Mouse (Mus musculus): ENCODE results near the gene Cdt1. TPM values are rescaled to one million over a fixed set of nuclear protein-coding genes. Genes with fewer than 3 reads are reported as not detected.

Cdt1 gene
- polyA plus RNA-seq, 1 experiment from 2014 or later, result 41.1 TPM

DNA sequence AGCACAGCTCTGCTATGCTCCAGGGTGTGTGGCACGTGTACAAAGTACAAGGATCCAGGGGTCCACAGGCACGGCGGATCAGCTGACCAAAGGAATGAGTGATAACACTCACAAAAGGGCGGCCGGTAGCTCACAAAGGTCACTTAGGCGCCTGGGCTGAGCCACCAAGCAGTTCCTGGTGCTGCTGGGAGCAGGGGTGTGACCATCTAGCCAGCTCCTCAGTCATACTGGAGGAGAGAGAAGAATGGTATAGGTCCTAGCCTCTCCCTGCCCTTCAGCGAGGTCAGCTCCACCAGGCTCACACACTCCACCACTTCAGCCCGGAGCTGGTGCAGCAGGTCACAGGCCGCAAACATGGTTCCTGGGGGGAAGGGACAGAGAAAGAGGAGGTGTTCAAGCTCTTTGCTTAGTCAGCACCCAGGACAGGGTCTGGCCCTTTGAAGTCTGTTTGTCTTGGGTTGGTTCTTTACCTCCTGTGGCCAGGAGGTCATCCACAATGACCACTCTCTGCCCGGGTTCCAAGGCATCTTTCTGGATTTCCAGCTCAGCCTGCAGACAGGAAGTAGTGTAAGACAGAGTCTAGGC, 6.9 kb downstream of the Cdt1 start:
- Histone ChIP-seq H3K36me3 (ENCODE audit: control insufficient read depth, insufficient read depth) (peaks cover 30% of the 10 kb centered on the region), H3K4me2 (ENCODE audit: low read depth, low read length) (peak overlapping the region; percentile 77), H3K4me3 (ENCODE audit: low read depth, low read length) (peak overlapping the region; percentile 68), H3K27me3 (ENCODE audit: control insufficient read depth, insufficient read depth, low read depth, low read length) (no peaks in the 10 kb centered on the region), H3K9me3 (replicated peaks; ENCODE audit: control insufficient read depth, low read length) (no peaks in the 10 kb centered on the region), H3K4me1 (ENCODE audit: control insufficient read depth, low read depth, low read length) (peaks cover 57% of the 10 kb centered on the region), H3K27ac (ENCODE audit: low read length) (peak overlapping the region; percentile 76), H3K9ac (ENCODE audit: low read depth, low read length) (peak overlapping the region; percentile 70; the same call in 1 of the 2 replicates)
- 33% methylated on average over 10 of the region's 10 CpGs for WGBS (ENCODE audit: insufficient replicate concordance)
- peak; percentile 61 for ATAC-seq (ENCODE audit: low read depth)

DNA sequence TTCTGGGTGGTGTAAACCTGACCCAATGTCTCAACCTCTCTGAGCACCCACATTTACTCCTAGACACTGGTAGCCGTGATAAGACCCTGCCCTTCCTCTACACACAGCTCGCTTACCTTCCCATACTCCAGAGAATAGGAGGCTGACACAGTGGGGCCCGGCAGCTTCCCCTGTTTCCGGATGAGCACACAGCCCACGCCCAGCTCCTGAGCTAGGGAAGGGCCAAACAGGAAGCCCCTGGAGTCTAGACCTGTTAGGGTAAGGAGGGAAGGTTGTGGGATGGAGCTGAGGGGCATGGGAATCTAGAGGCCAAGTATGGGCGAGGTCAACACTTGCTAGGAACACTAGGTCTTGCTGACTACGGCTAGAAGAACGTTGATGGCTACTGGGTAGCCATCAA, 7.5 kb downstream of the Cdt1 start:
- 17% methylated on average over 8 of the region's 8 CpGs for WGBS (ENCODE audit: insufficient replicate concordance)
- Histone ChIP-seq H3K4me1 (ENCODE audit: control insufficient read depth, low read depth, low read length) (peaks cover 55% of the 10 kb centered on the region), H3K4me2 (ENCODE audit: low read depth, low read length) (peak overlapping the region; percentile 77), H3K9me3 (replicated peaks; ENCODE audit: control insufficient read depth, low read length) (no peaks in the 10 kb centered on the region), H3K27ac (ENCODE audit: low read length) (peak overlapping the region; percentile 76), H3K4me3 (ENCODE audit: low read depth, low read length) (peak overlapping the region; percentile 68), H3K36me3 (ENCODE audit: control insufficient read depth, insufficient read depth) (peaks cover 25% of the 10 kb centered on the region), H3K9ac (ENCODE audit: low read depth, low read length) (peak overlapping the region; percentile 70), H3K27me3 (ENCODE audit: control insufficient read depth, insufficient read depth, low read depth, low read length) (no peaks in the 10 kb centered on the region)
- no peak for ATAC-seq (ENCODE audit: low read depth)

DNA sequence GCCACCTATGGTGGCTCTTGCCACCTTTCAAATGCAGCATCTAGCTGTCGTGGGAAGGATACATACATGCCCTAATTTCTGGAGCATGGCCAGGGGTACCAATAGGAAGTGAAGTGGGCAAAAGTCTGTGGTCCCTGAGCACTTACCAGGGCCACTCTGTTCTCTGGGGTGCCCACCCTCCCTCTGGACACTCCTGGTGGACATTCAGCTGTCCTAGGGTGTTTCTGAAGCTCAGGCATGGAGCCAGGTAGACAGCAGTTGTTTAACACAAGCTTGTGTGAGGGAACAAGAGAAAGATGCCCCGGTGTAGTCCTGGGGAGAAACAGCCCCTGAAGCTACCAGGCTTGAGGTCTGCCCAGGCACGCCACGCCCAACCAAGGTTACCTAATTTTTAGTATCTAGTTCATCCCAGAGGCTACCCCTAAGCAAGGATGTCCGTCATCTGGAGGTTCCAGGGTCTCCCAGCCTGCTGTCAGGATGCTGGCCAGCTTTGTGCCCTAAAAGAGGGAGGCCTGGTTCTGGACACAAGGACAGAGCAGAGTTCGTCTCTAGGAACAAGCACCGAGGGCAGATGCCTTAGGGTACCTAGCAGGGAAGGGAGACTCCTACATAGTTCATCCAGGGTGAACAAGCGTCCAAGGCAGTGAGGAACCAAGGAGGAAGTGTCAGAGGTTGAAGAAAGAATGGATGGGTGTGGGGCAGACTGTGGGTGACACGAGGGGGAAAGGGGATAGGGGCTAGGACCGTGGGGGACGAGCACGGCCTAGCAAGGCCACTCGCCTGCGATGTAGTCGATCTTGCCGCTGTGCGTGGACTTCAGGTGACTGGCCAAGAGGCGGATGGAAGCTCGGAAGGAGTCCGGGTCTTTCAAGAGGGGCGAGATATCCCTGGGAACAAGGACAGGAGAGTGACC, 8.2 kb downstream of the Cdt1 start:
- no peaks in the 10 kb centered on the region for H3K9me3 ChIP-seq (replicated peaks; ENCODE audit: control insufficient read depth, low read length)
- peaks cover 18% of the 10 kb centered on the region for H3K36me3 ChIP-seq (ENCODE audit: control insufficient read depth, insufficient read depth)
- peak overlapping the region; percentile 68 for H3K4me3 ChIP-seq (ENCODE audit: low read depth, low read length)
- peaks cover 55% of the 10 kb centered on the region for H3K4me1 ChIP-seq (ENCODE audit: control insufficient read depth, low read depth, low read length)
- peak; percentile 1; the same call in 1 of the 2 replicates for ATAC-seq (ENCODE audit: low read depth)
- peak overlapping the region; percentile 77 for H3K4me2 ChIP-seq (ENCODE audit: low read depth, low read length)
- peak overlapping the region; percentile 70 for H3K9ac ChIP-seq (ENCODE audit: low read depth, low read length)
- WGBS (ENCODE audit: insufficient replicate concordance), result 4% methylated on average over 21 of the region's 21 CpGs
- H3K27ac ChIP-seq (ENCODE audit: low read length), result peak overlapping the region; percentile 76
- no peaks in the 10 kb centered on the region for H3K27me3 ChIP-seq (ENCODE audit: control insufficient read depth, insufficient read depth, low read depth, low read length)

DNA sequence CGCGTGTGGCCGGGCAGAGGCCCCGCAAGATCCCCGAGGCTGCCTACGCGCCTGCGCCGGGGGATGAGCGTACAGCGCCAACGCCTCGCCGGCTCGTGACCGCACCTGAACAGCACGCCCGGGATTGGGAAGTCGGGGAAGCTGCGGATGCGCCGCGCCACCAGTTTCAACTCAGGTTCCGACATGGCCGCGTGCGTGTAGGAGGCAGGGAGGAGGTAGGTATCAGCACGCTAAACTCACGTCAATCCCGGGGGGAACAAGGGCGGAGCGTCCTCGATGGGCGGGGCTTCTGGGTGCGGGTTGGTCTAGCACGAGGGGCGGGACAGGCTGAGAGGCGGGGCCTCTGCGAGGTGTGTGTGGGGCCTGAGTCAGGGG, 8.8 kb downstream of the Cdt1 start, which contains the start of gene Aprt:
Aprt (minus strand) TSS at position 262 of the 375 bp plus-strand sequence.
- H3K4me3 ChIP-seq (ENCODE audit: low read depth, low read length), result peak within 1 kb of the TSS; percentile 68
- ATAC-seq (ENCODE audit: low read depth), result peak; percentile 88
- under 1% methylated on average over 39 of the region's 39 CpGs for WGBS (ENCODE audit: insufficient replicate concordance)
- H3K4me1 ChIP-seq (ENCODE audit: control insufficient read depth, low read depth, low read length), result peaks cover 50% of the 10 kb centered on the region
- no peaks in the 10 kb centered on the region for H3K27me3 ChIP-seq (ENCODE audit: control insufficient read depth, insufficient read depth, low read depth, low read length)
- H3K9me3 ChIP-seq (replicated peaks; ENCODE audit: control insufficient read depth, low read length), result no peaks in the 10 kb centered on the region
- peak within 1 kb of the TSS; percentile 76 for H3K27ac ChIP-seq (ENCODE audit: low read length)
- peak within 1 kb of the TSS; percentile 70 for H3K9ac ChIP-seq (ENCODE audit: low read depth, low read length)
- H3K36me3 ChIP-seq (ENCODE audit: control insufficient read depth, insufficient read depth), result peaks cover 12% of the 10 kb centered on the region
- H3K4me2 ChIP-seq (ENCODE audit: low read depth, low read length), result peak within 1 kb of the TSS; percentile 77

DNA sequence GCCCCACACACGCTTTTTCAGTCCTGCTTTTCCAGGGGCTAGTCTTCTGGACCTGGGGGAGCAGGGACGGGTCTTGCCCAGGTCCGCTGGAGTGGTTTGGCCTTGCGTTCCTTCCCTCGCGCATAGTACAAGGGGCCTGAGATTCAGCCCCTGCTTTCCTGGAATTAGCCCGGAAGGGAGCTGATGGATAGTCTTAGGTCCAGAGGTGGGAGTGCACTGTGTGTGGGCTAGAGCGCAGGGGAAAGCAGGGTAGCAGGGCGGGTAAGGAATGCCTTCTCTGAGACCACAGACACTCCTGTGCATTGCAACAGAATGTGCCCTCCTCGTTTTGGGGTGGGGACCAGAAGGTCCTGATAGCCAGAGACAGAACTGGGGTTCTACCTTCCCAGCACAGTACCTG, 9.3 kb downstream of the Cdt1 start:
- peak overlapping the region; percentile 68 for H3K4me3 ChIP-seq (ENCODE audit: low read depth, low read length)
- 57% methylated on average over 10 of the region's 10 CpGs for WGBS (ENCODE audit: insufficient replicate concordance)

DNA sequence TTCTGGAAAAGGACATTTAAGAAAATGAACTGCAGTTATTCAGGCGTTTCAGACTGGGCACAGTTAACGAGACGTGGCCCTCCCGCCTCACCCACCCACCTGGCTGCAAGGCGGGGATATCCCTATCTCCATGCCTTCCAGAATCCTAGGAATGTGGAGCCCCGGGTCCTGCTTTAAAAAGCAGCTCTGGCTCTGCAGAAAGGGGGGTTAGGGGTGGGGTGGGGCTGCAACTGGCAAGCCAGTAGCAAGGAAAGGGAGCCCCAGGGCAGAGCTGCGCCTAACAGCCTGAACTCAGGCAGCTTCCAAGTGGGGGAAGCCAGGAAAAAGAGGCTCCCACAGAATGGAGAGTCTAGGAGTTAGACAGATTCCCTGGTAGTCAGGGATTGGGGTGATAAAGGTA, 11.4 kb downstream of the Cdt1 start:
- WGBS (ENCODE audit: insufficient replicate concordance), result 71% methylated on average over 7 of the region's 7 CpGs
- no peak overlapping the region for H3K4me3 ChIP-seq (ENCODE audit: low read depth, low read length)
- H3K9me3 ChIP-seq (replicated peaks; ENCODE audit: control insufficient read depth, low read length), result no peaks in the 10 kb centered on the region
- H3K27ac ChIP-seq (ENCODE audit: low read length), result no peak overlapping the region
- H3K4me2 ChIP-seq (ENCODE audit: low read depth, low read length), result no peak overlapping the region
- no peak overlapping the region for H3K9ac ChIP-seq (ENCODE audit: low read depth, low read length)
- H3K36me3 ChIP-seq (ENCODE audit: control insufficient read depth, insufficient read depth), result no peaks in the 10 kb centered on the region
- H3K27me3 ChIP-seq (ENCODE audit: control insufficient read depth, insufficient read depth, low read depth, low read length), result no peaks in the 10 kb centered on the region
- ATAC-seq (ENCODE audit: low read depth), result no peak
- H3K4me1 ChIP-seq (ENCODE audit: control insufficient read depth, low read depth, low read length), result peaks cover 29% of the 10 kb centered on the region

More for the DNA sequence above, 9.3 kb downstream of the Cdt1 start:
- H3K27ac ChIP-seq (ENCODE audit: low read length), result no peak overlapping the region
- no peak overlapping the region for H3K9ac ChIP-seq (ENCODE audit: low read depth, low read length)
- no peak for ATAC-seq (ENCODE audit: low read depth)
- peaks cover 7% of the 10 kb centered on the region for H3K36me3 ChIP-seq (ENCODE audit: control insufficient read depth, insufficient read depth)
- no peaks in the 10 kb centered on the region for H3K9me3 ChIP-seq (replicated peaks; ENCODE audit: control insufficient read depth, low read length)
- H3K27me3 ChIP-seq (ENCODE audit: control insufficient read depth, insufficient read depth, low read depth, low read length), result no peaks in the 10 kb centered on the region
- H3K4me2 ChIP-seq (ENCODE audit: low read depth, low read length), result peak overlapping the region; percentile 77; the same call in 1 of the 2 replicates
- peaks cover 47% of the 10 kb centered on the region for H3K4me1 ChIP-seq (ENCODE audit: control insufficient read depth, low read depth, low read length)

DNA sequence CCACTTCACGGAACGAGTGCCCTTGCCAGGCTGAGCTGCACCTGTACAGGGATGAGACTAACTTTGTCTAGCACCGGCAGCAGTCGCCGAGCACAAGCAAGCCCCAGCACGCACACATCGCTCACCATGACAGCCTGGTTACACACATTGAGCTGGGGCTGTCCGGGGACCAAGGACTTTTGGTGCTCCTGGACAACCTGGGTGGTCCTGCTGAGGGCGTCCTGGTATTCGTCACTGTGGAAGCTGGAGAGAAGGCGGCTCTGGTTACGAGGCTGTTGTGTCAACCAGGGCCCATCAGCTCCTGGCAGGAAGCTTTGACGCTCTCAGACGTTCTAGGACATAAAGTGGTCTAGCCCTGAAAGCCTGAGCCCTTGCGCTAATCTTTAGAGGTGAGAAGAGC, 13.1 kb downstream of the Cdt1 start:
- no peak overlapping the region for H3K4me2 ChIP-seq (ENCODE audit: low read depth, low read length)
- no peak overlapping the region for H3K9ac ChIP-seq (ENCODE audit: low read depth, low read length)
- H3K27me3 ChIP-seq (ENCODE audit: control insufficient read depth, insufficient read depth, low read depth, low read length), result no peaks in the 10 kb centered on the region
- no peak for ATAC-seq (ENCODE audit: low read depth)
- no peak overlapping the region for H3K27ac ChIP-seq (ENCODE audit: low read length)
- no peak overlapping the region for H3K4me3 ChIP-seq (ENCODE audit: low read depth, low read length)
- no peaks in the 10 kb centered on the region for H3K36me3 ChIP-seq (ENCODE audit: control insufficient read depth, insufficient read depth)
- peaks cover 16% of the 10 kb centered on the region for H3K4me1 ChIP-seq (ENCODE audit: control insufficient read depth, low read depth, low read length)
- H3K9me3 ChIP-seq (replicated peaks; ENCODE audit: control insufficient read depth, low read length), result no peaks in the 10 kb centered on the region
- 64% methylated on average over 14 of the region's 15 CpGs for WGBS (ENCODE audit: insufficient replicate concordance)

DNA sequence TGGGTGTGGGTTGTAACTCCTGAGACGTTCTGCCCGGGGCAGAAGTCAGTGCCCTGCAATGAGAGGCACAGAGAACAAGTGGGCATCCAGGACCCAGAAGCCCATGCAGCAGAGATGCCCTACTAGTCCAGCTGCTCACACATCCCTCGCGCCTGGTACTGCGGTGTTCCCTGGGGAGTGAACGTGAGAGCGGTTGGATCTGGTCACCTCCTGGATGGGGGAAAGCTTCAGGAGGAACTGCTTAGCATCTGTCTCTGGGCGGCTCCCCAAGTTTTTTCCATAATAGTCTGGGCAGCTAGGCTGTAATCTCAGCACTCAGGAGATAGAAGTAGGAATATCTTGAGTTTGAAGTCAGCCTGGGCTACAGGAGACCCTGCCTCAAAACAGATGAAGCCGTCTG, 17.2 kb downstream of the Cdt1 start:
- Histone ChIP-seq H3K36me3 (ENCODE audit: control insufficient read depth, insufficient read depth) (no peaks in the 10 kb centered on the region), H3K27ac (ENCODE audit: low read length) (no peak overlapping the region; the same call in 1 of the 2 replicates), H3K9me3 (replicated peaks; ENCODE audit: control insufficient read depth, low read length) (no peaks in the 10 kb centered on the region), H3K4me1 (ENCODE audit: control insufficient read depth, low read depth, low read length) (peaks cover 5% of the 10 kb centered on the region), H3K4me2 (ENCODE audit: low read depth, low read length) (no peak overlapping the region), H3K9ac (ENCODE audit: low read depth, low read length) (no peak overlapping the region), H3K27me3 (ENCODE audit: control insufficient read depth, insufficient read depth, low read depth, low read length) (no peaks in the 10 kb centered on the region), H3K4me3 (ENCODE audit: low read depth, low read length) (no peak overlapping the region)
- WGBS (ENCODE audit: insufficient replicate concordance), result 70% methylated on average over 9 of the region's 9 CpGs
- ATAC-seq (ENCODE audit: low read depth), result no peak

DNA sequence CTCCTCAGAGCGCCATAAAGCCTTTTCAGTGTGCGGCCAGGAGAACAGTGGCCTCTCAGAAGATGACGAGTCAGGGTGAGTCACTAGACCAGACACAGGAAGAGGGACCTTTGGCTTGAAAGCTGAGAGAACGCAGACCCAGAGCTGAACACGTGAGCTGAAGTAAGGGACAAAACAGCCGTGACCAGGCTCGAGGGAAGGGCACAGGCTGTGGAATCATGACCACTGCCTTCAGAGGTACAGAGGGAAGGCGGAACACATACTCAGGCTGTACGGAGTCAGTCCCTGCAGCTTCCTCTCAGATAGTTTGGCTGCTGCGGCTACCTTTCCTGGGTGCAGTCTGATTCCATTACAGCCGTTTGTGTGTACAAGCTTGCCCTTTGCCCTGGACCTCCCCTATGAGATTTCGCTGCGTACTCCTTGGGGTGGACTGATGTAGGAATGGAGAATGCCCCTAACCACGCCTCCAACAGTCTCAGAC, 17.6 kb downstream of the Cdt1 start:
- ATAC-seq (ENCODE audit: low read depth), result peak; percentile 51
- H3K9me3 ChIP-seq (replicated peaks; ENCODE audit: control insufficient read depth, low read length), result no peaks in the 10 kb centered on the region
- 45% methylated on average over 14 of the region's 14 CpGs for WGBS (ENCODE audit: insufficient replicate concordance)
- H3K4me3 ChIP-seq (ENCODE audit: low read depth, low read length), result no peak overlapping the region
- no peak overlapping the region; the same call in 1 of the 2 replicates for H3K27ac ChIP-seq (ENCODE audit: low read length)
- H3K27me3 ChIP-seq (ENCODE audit: control insufficient read depth, insufficient read depth, low read depth, low read length), result no peaks in the 10 kb centered on the region
- H3K4me2 ChIP-seq (ENCODE audit: low read depth, low read length), result no peak overlapping the region
- H3K4me1 ChIP-seq (ENCODE audit: control insufficient read depth, low read depth, low read length), result peaks cover 5% of the 10 kb centered on the region
- no peak overlapping the region for H3K9ac ChIP-seq (ENCODE audit: low read depth, low read length)
- no peaks in the 10 kb centered on the region for H3K36me3 ChIP-seq (ENCODE audit: control insufficient read depth, insufficient read depth)

Data from liver, embryonic 16.5 days (tissue).